Mouse (Mus musculus) E14TG2a.4 (cell line): Measurements from ENCODE around the gene Myrfl.

Experiments used
- CTCF ChIP-seq: conservative IDR thresholded peaks from 2 replicates; pipeline ENCODE4 v1.5.1; 2014; ENCODE audit warnings: low read length
- POU5F1 ChIP-seq: IDR thresholded peaks from 2 replicates; pipeline ENCODE4 v1.6.1; 2014; ENCODE audit warnings: low read length, borderline replicate concordance

- TF ChIP-seq CTCF = no peak
- no peak for TF ChIP-seq POU5F1
These were observed 37.1 kb upstream of the Myrfl start for GRCm38 (mm10) chr10:116933794-116934193.
